Mouse (Mus musculus) intestine, embryonic 15.5 days (tissue): ENCODE results near the gene Gm5741. TPM values are rescaled to one million over a fixed set of nuclear protein-coding genes. Genes with fewer than 3 reads are reported as not detected.
"Not testable (repeated sequence)": the region's sequence is repeated elsewhere in the genome, so short reads cannot be mapped to it uniquely, and the experiment has no call there.

Experiments
- ATAC-seq: fragments of 200-750 bp; cut with Nextera tagmentation; 2 replicates; pipeline ENCODE4 v1.8.0; 2017; ENCODE audit warnings: moderate TSS enrichment, moderate library complexity
- H3K27ac ChIP-seq: fragments of 300-500 bp; sonication (generic); 2 replicates; pipeline ENCODE4 v1.5.1; 2015; ENCODE audit warnings: mild to moderate bottlenecking, inconsistent platforms
- H3K27me3 ChIP-seq: fragments of 300-500 bp; sonication (generic); replicated peaks from 2 replicates; pipeline ENCODE4 v1.6.1; 2015; ENCODE audit warnings: inconsistent platforms
- H3K36me3 ChIP-seq: fragments of 300-500 bp; sonication (generic); 2 replicates; pipeline ENCODE4 v1.6.1; 2015; ENCODE audit warnings: inconsistent platforms
- H3K4me1 ChIP-seq: fragments of 300-500 bp; sonication (generic); replicated peaks from 2 replicates; pipeline ENCODE4 v1.6.1; 2015; ENCODE audit warnings: inconsistent platforms
- H3K4me2 ChIP-seq: fragments of 300-500 bp; sonication (generic); replicated peaks from 2 replicates; pipeline ENCODE4 v1.6.1; 2015; ENCODE audit warnings: mild to moderate bottlenecking, inconsistent platforms
- H3K4me3 ChIP-seq: fragments of 300-500 bp; sonication (generic); replicated peaks from 2 replicates; pipeline ENCODE4 v1.5.1; 2015; ENCODE audit warnings: inconsistent platforms
- H3K9ac ChIP-seq: fragments of 300-500 bp; sonication (generic); 2 replicates; pipeline ENCODE4 v1.6.1; 2015; ENCODE audit warnings: inconsistent platforms
- H3K9me3 ChIP-seq: fragments of 300-500 bp; sonication (generic); 2 replicates; pipeline ENCODE4 v1.6.1; 2016; ENCODE audit warnings: inconsistent platforms
- WGBS: fragments of 180-500 bp; shearing (Covaris S2); methylation state at CpG from one replicate; pipeline ENCODE4 v1.1.7; 2015; 5-methylcytosine and 5-hydroxymethylcytosine counted together
- polyA plus RNA-seq: library from polyadenylated mRNA; unstranded; fragments of >200 nt; fragmentation: Nextera tagmentation; extraction: Ambion mirVana; gene quantifications from 2 replicates; pipeline ENCODE4 v1.2.1, GENCODE M21; 2015

Gm5741 gene
- polyA plus RNA-seq, 1 experiment from 2014 or later: not detected

GRCm38 (mm10) chr8:85084633-85085032, 16.9 kb upstream of the Gm5741 start:
- peak overlapping the region; percentile 85; the same call in 1 of the 2 replicates for H3K4me2 ChIP-seq
- no peak overlapping the region for H3K4me3 ChIP-seq
- H3K4me1 ChIP-seq: peaks cover 19% of the 10 kb centered on the region
- no peak overlapping the region for H3K9ac ChIP-seq
- H3K9me3 ChIP-seq: no peaks in the 10 kb centered on the region
- no peaks in the 10 kb centered on the region for H3K27me3 ChIP-seq
- no peak for ATAC-seq
- peaks cover 21% of the 10 kb centered on the region for H3K36me3 ChIP-seq
- 85% methylated on average over 8 of the region's 8 CpGs for WGBS
- no peak overlapping the region for H3K27ac ChIP-seq

- Histone ChIP-seq H3K4me1 (peaks cover 19% of the 10 kb centered on the region), H3K27ac (peak within 1 kb of the TSS; percentile 58; the same call in 1 of the 2 replicates), H3K9ac (peak within 1 kb of the TSS; percentile 71), H3K27me3 (no peaks in the 10 kb centered on the region), H3K4me3 (peak within 1 kb of the TSS; percentile 69), H3K36me3 (peaks cover 24% of the 10 kb centered on the region), H3K4me2 (peak within 1 kb of the TSS; percentile 85), H3K9me3 (no peaks in the 10 kb centered on the region)
- under 1% methylated on average over 30 of the region's 30 CpGs for WGBS
- ATAC-seq: peak; percentile 92
Measured at GRCm38 (mm10) chr8:85083108-85083813, 15.5 kb upstream of the Gm5741 start, which contains the start of gene Man2b1. Man2b1 (plus strand) TSS chr8:85083270.

- not testable (repeated sequence) for H3K27me3 ChIP-seq, H3K4me3 ChIP-seq, H3K27ac ChIP-seq, H3K4me2 ChIP-seq, H3K9me3 ChIP-seq, H3K9ac ChIP-seq, ATAC-seq
- 84% methylated on average over 4 of the region's 4 CpGs for WGBS
- Histone ChIP-seq H3K36me3 (peaks cover 14% of the 10 kb centered on the region), H3K4me1 (peaks cover 19% of the 10 kb centered on the region)
Measured at GRCm38 (mm10) chr8:85082169-85082568, 14.4 kb upstream of the Gm5741 start.

GRCm38 (mm10) chr8:85081216-85081555, 13.4 kb upstream of the Gm5741 start, which contains the start of gene Wdr83:
Wdr83 (minus strand) TSS chr8:85081306.
- peak within 1 kb of the TSS; percentile 78 for H3K4me3 ChIP-seq
- peaks cover 19% of the 10 kb centered on the region for H3K4me1 ChIP-seq
- H3K9ac ChIP-seq: peak within 1 kb of the TSS; percentile 91
- WGBS: 1% methylated on average over 9 of the region's 9 CpGs
- H3K27ac ChIP-seq: peak within 1 kb of the TSS; percentile 83
- H3K36me3 ChIP-seq: peaks cover 7% of the 10 kb centered on the region; the same call in 1 of the 2 replicates
- no peaks in the 10 kb centered on the region for H3K9me3 ChIP-seq
- ATAC-seq: peak; percentile 69
- peak within 1 kb of the TSS; percentile 94 for H3K4me2 ChIP-seq
- no peaks in the 10 kb centered on the region for H3K27me3 ChIP-seq

GRCm38 (mm10) chr8:85080532-85081215, 12.9 kb upstream of the Gm5741 start, which contains the start of gene Wdr83os:
Wdr83os (plus strand) TSS chr8:85080740.
- WGBS: under 1% methylated on average over 30 of the region's 30 CpGs
- peak within 1 kb of the TSS; percentile 78 for H3K4me3 ChIP-seq
- H3K4me1 ChIP-seq: peaks cover 19% of the 10 kb centered on the region
- H3K27me3 ChIP-seq: no peaks in the 10 kb centered on the region
- H3K9me3 ChIP-seq: no peaks in the 10 kb centered on the region
- peak; percentile 23 for ATAC-seq
- peak within 1 kb of the TSS; percentile 83 for H3K27ac ChIP-seq
- H3K36me3 ChIP-seq: peaks cover 8% of the 10 kb centered on the region
- peak within 1 kb of the TSS; percentile 91 for H3K9ac ChIP-seq
- H3K4me2 ChIP-seq: peak within 1 kb of the TSS; percentile 94

- ATAC-seq: no peak
- Histone ChIP-seq H3K36me3 (peaks cover 12% of the 10 kb centered on the region), H3K4me2 (peak overlapping the region; percentile 94), H3K27ac (peak overlapping the region; percentile 83), H3K9ac (peak overlapping the region; percentile 91), H3K9me3 (no peaks in the 10 kb centered on the region), H3K4me1 (peaks cover 19% of the 10 kb centered on the region), H3K27me3 (no peaks in the 10 kb centered on the region), H3K4me3 (peak overlapping the region; percentile 78)
- under 1% methylated on average over 25 of the region's 25 CpGs for WGBS
Measured at GRCm38 (mm10) chr8:85080214-85080531, 12.4 kb upstream of the Gm5741 start.

GRCm38 (mm10) chr8:85076993-85077392, 9.2 kb upstream of the Gm5741 start:
- H3K9me3 ChIP-seq: no peaks in the 10 kb centered on the region
- H3K27me3 ChIP-seq: no peaks in the 10 kb centered on the region
- H3K9ac ChIP-seq: no peak overlapping the region
- no peak for ATAC-seq
- H3K36me3 ChIP-seq: peaks cover 21% of the 10 kb centered on the region
- no peak overlapping the region for H3K27ac ChIP-seq
- no peak overlapping the region for H3K4me3 ChIP-seq
- H3K4me1 ChIP-seq: peaks cover 10% of the 10 kb centered on the region; the same call in 1 of the 2 replicates
- WGBS: 2% methylated on average over 2 of the region's 2 CpGs
- no peak overlapping the region for H3K4me2 ChIP-seq

- WGBS: 69% methylated on average over 9 of the region's 9 CpGs
Measured at GRCm38 (mm10) chr8:85076001-85076400, 8.2 kb upstream of the Gm5741 start.

GRCm38 (mm10) chr8:85074617-85075016, 6.8 kb upstream of the Gm5741 start:
- WGBS: 88% methylated on average over 10 of the region's 10 CpGs
- Histone ChIP-seq H3K36me3 (peaks cover 21% of the 10 kb centered on the region), H3K27ac (no peak overlapping the region), H3K4me1 (peaks cover 9% of the 10 kb centered on the region; the same call in 1 of the 2 replicates), H3K4me2 (no peak overlapping the region), H3K27me3 (no peaks in the 10 kb centered on the region), H3K9ac (no peak overlapping the region), H3K4me3 (no peak overlapping the region), H3K9me3 (no peaks in the 10 kb centered on the region)
- no peak for ATAC-seq

More at GRCm38 (mm10) chr8:85076001-85076400, 8.2 kb upstream of the Gm5741 start:
- Histone ChIP-seq H3K27me3 (no peaks in the 10 kb centered on the region), H3K4me2 (no peak overlapping the region), H3K4me3 (no peak overlapping the region), H3K4me1 (0 out of 2 replicates have a peak, but pooled peaks cover 4% of the 10 kb centered on the region), H3K27ac (no peak overlapping the region), H3K9me3 (no peaks in the 10 kb centered on the region), H3K36me3 (peaks cover 21% of the 10 kb centered on the region), H3K9ac (no peak overlapping the region)
- no peak for ATAC-seq

- no peaks in the 10 kb centered on the region for H3K27me3 ChIP-seq
- no peak overlapping the region for H3K9ac ChIP-seq
- ATAC-seq: no peak
- H3K9me3 ChIP-seq: no peaks in the 10 kb centered on the region
- H3K4me1 ChIP-seq: peaks cover 9% of the 10 kb centered on the region; the same call in 1 of the 2 replicates
- H3K36me3 ChIP-seq: peaks cover 21% of the 10 kb centered on the region
- H3K4me2 ChIP-seq: no peak overlapping the region
- no peak overlapping the region for H3K27ac ChIP-seq
- WGBS: 71% methylated on average over 10 of the region's 10 CpGs
- H3K4me3 ChIP-seq: no peak overlapping the region
Measured at GRCm38 (mm10) chr8:85074167-85074566, 6.4 kb upstream of the Gm5741 start.

GRCm38 (mm10) chr8:85073041-85073612, 5.3 kb upstream of the Gm5741 start:
- Histone ChIP-seq H3K9me3 (no peaks in the 10 kb centered on the region), H3K9ac (no peak overlapping the region), H3K4me3 (no peak overlapping the region)

GRCm38 (mm10) chr8:85072364-85072929, 4.7 kb upstream of the Gm5741 start:
- 37% methylated on average over 9 of the region's 9 CpGs for WGBS
- H3K4me1 ChIP-seq: peaks cover 9% of the 10 kb centered on the region; the same call in 1 of the 2 replicates
- no peaks in the 10 kb centered on the region for H3K27me3 ChIP-seq
- peak overlapping the region; percentile 73 for H3K4me2 ChIP-seq
- ATAC-seq: 0 out of 2 replicates have a peak, but pooled peaks have one; percentile 17
- H3K36me3 ChIP-seq: peaks cover 17% of the 10 kb centered on the region
- no peaks in the 10 kb centered on the region for H3K9me3 ChIP-seq
- peak overlapping the region; percentile 90 for H3K9ac ChIP-seq
- H3K4me3 ChIP-seq: peak overlapping the region; percentile 97
- H3K27ac ChIP-seq: peak overlapping the region; percentile 97; the same call in 1 of the 2 replicates

More at GRCm38 (mm10) chr8:85073041-85073612, 5.3 kb upstream of the Gm5741 start:
- no peak for ATAC-seq
- Histone ChIP-seq H3K4me2 (no peak overlapping the region), H3K36me3 (peaks cover 17% of the 10 kb centered on the region), H3K27me3 (no peaks in the 10 kb centered on the region), H3K4me1 (peaks cover 9% of the 10 kb centered on the region; the same call in 1 of the 2 replicates), H3K27ac (no peak overlapping the region)
- 90% methylated on average over 15 of the region's 15 CpGs for WGBS
